8 mouse cellular contexts compared by ENCODE assay signal in the genomic region with DNA sequence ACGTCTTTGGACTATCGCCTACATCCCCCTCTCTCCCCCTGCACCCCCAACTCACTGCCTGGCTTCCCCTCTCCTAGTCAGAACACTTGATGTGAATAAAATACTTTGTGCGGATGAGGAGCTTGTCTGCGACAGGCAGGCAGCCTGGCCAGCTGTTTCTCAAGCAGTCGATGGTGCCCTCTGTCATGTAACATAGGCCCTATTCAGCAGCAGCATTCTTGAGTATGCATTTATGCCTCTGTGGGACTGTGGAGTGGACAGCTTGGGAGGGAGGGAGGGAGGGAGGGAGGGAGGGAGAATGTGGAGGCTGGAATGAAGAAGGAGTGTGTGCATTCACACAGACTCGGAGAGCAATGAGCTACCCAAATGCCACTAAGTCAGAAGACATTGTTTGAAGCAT.
DNase-seq lines count a peak whose midpoint lies in the region; ATAC-seq and TF ChIP-seq lines count a peak whose summit lies in the region.

No protein-coding gene starts in this region.

- 0 out of 2 replicates have a peak, but pooled peaks cover 7% of the 10 kb centered on the region for H3K27me3 ChIP-seq in forebrain, embryonic 13.5 days
- H3K27me3 ChIP-seq in forebrain, embryonic 15.5 days: 0 out of 2 replicates have a peak, but pooled peaks cover 5% of the 10 kb centered on the region
- H3K27me3 ChIP-seq in lung, postnatal 0 days (replicated peaks; ENCODE audit: insufficient read depth, low read length): no peaks in the 10 kb centered on the region
- no peaks in the 10 kb centered on the region for H3K27me3 ChIP-seq in intestine, embryonic 15.5 days (replicated peaks)
- H3K27me3 ChIP-seq in neural tube, embryonic 13.5 days: no peaks in the 10 kb centered on the region

- no peak for TF ChIP-seq CTCF in lung, postnatal 0 days (IDR thresholded peaks at IDR 0.05)
- TF ChIP-seq CTCF in layer of hippocampus, adult 2 months (conservative IDR thresholded peaks at IDR 0.05): no peak

- peak; percentile 20; the same call in 1 of the 2 replicates for ATAC-seq in forebrain, embryonic 13.5 days
- no peak for ATAC-seq in forebrain, embryonic 15.5 days (replicated peaks)
- peak; percentile 24; the same call in 1 of the 2 replicates for ATAC-seq in lung, postnatal 0 days
- peak; percentile 39; the same call in 1 of the 2 replicates for ATAC-seq in intestine, embryonic 15.5 days
- ATAC-seq in neural tube, embryonic 13.5 days (ENCODE audit: low read depth): no peak

- peak; percentile 59 for DNase-seq in lung, postnatal 0 days (ENCODE audit: low spot score)
- DNase-seq in lung, postnatal 36 days: no peak
- DNase-seq in yolk sac, embryonic 10.5 days (ENCODE audit: low spot score): no peak
- no peak for DNase-seq in layer of hippocampus, adult 2 months (ENCODE audit: low spot score in 2 of 2)

- H3K9ac ChIP-seq in forebrain, embryonic 13.5 days: no peak overlapping the region
- no peak overlapping the region for H3K9ac ChIP-seq in forebrain, embryonic 15.5 days (replicated peaks)
- H3K9ac ChIP-seq in lung, postnatal 0 days (replicated peaks; ENCODE audit: low read depth): no peak overlapping the region
- no peak overlapping the region; the same call in 1 of the 2 replicates for H3K9ac ChIP-seq in intestine, embryonic 15.5 days
- H3K9ac ChIP-seq in neural tube, embryonic 13.5 days: no peak overlapping the region

- H3K36me3 ChIP-seq in forebrain, embryonic 13.5 days (ENCODE audit: poor library complexity, severe bottlenecking): no peaks in the 10 kb centered on the region
- H3K36me3 ChIP-seq in forebrain, embryonic 15.5 days: no peaks in the 10 kb centered on the region
- no peaks in the 10 kb centered on the region for H3K36me3 ChIP-seq in lung, postnatal 0 days (ENCODE audit: insufficient read depth, low read length)
- H3K36me3 ChIP-seq in intestine, embryonic 15.5 days: 0 out of 2 replicates have a peak, but pooled peaks cover 3% of the 10 kb centered on the region
- no peaks in the 10 kb centered on the region for H3K36me3 ChIP-seq in neural tube, embryonic 13.5 days

- no peaks in the 10 kb centered on the region for H3K9me3 ChIP-seq in forebrain, embryonic 13.5 days (replicated peaks)
- no peaks in the 10 kb centered on the region for H3K9me3 ChIP-seq in forebrain, embryonic 15.5 days
- no peaks in the 10 kb centered on the region for H3K9me3 ChIP-seq in lung, postnatal 0 days (ENCODE audit: low read length)
- H3K9me3 ChIP-seq in intestine, embryonic 15.5 days: no peaks in the 10 kb centered on the region
- H3K9me3 ChIP-seq in neural tube, embryonic 13.5 days: no peaks in the 10 kb centered on the region

- no peak overlapping the region for H3K4me2 ChIP-seq in forebrain, embryonic 13.5 days
- H3K4me2 ChIP-seq in forebrain, embryonic 15.5 days (replicated peaks): no peak overlapping the region
- H3K4me2 ChIP-seq in lung, postnatal 0 days (replicated peaks; ENCODE audit: low read depth, low read length): no peak overlapping the region
- H3K4me2 ChIP-seq in intestine, embryonic 15.5 days (replicated peaks): 0 out of 2 replicates have a peak overlapping the region, but pooled peaks have one; percentile 25
- no peak overlapping the region for H3K4me2 ChIP-seq in neural tube, embryonic 13.5 days

- no peak overlapping the region for H3K27ac ChIP-seq in forebrain, embryonic 13.5 days
- no peak overlapping the region for H3K27ac ChIP-seq in forebrain, embryonic 15.5 days (replicated peaks)
- H3K27ac ChIP-seq in lung, postnatal 0 days (ENCODE audit: low read length): peak overlapping the region; percentile 64
- peak overlapping the region; percentile 72 for H3K27ac ChIP-seq in intestine, embryonic 15.5 days
- H3K27ac ChIP-seq in neural tube, embryonic 13.5 days (replicated peaks): peak overlapping the region; percentile 47
- H3K27ac ChIP-seq in layer of hippocampus, adult 2 months: no peak overlapping the region

- TF ChIP-seq EP300 in lung, postnatal 0 days (IDR thresholded peaks at IDR 0.05): no peak

- H3K4me3 ChIP-seq in forebrain, embryonic 13.5 days: no peak overlapping the region
- no peak overlapping the region for H3K4me3 ChIP-seq in forebrain, embryonic 15.5 days
- H3K4me3 ChIP-seq in lung, postnatal 0 days (ENCODE audit: low read depth, low read length): no peak overlapping the region
- H3K4me3 ChIP-seq in intestine, embryonic 15.5 days (replicated peaks): no peak overlapping the region
- no peak overlapping the region for H3K4me3 ChIP-seq in neural tube, embryonic 13.5 days
- no peak overlapping the region for H3K4me3 ChIP-seq in layer of hippocampus, adult 2 months

- peaks cover 28% of the 10 kb centered on the region for H3K4me1 ChIP-seq in forebrain, embryonic 13.5 days
- peaks cover 23% of the 10 kb centered on the region for H3K4me1 ChIP-seq in forebrain, embryonic 15.5 days
- peaks cover 36% of the 10 kb centered on the region for H3K4me1 ChIP-seq in lung, postnatal 0 days (ENCODE audit: insufficient read depth, low read depth, low read length)
- peaks cover 60% of the 10 kb centered on the region for H3K4me1 ChIP-seq in intestine, embryonic 15.5 days (replicated peaks)
- peaks cover 50% of the 10 kb centered on the region for H3K4me1 ChIP-seq in neural tube, embryonic 13.5 days (replicated peaks)

- WGBS in forebrain, embryonic 13.5 days: 20% methylated on average over 6 of the region's 6 CpGs
- WGBS in forebrain, embryonic 15.5 days: 14% methylated on average over 6 of the region's 6 CpGs
- WGBS in lung, postnatal 0 days: 14% methylated on average over 6 of the region's 6 CpGs
- WGBS in intestine, embryonic 15.5 days: 13% methylated on average over 6 of the region's 6 CpGs
- 16% methylated on average over 6 of the region's 6 CpGs for WGBS in neural tube, embryonic 13.5 days

Comparison
In these comparisons a context has a peak if more than half of its experiments do, and no peak if none do; other contexts are left out.
1. ATAC-seq: peak in forebrain, embryonic 13.5 days (single experiment), lung, postnatal 0 days (single experiment) and intestine, embryonic 15.5 days (single experiment); none in forebrain, embryonic 15.5 days (single experiment) and neural tube, embryonic 13.5 days (single experiment).
2. H3K27ac ChIP-seq: peak in lung, postnatal 0 days (single experiment), intestine, embryonic 15.5 days (single experiment) and neural tube, embryonic 13.5 days (single experiment); none in forebrain, embryonic 13.5 days (single experiment), forebrain, embryonic 15.5 days (single experiment) and layer of hippocampus, adult 2 months (single experiment).